Mouse (Mus musculus) thymus, postnatal 36 days (tissue): ENCODE results near the gene Gatad2a.

ENCODE experiments used
- DNase-seq, 2 experiments: peaks; one replicate each; pipeline ENCODE4 v3.0.0; 2022; ENCODE audit warnings: mixed read lengths in 2 of 2

The Gatad2a gene

GRCm38 (mm10) chr8:69870003-69870765, 126.0 kb downstream of the Gatad2a start:
- DNase-seq, result no peak

GRCm38 (mm10) chr8:69867696-69868326, 128.4 kb downstream of the Gatad2a start:
- DNase-seq, result no peak

- no peak for DNase-seq
These were observed 132.0 kb downstream of the Gatad2a start for GRCm38 (mm10) chr8:69864180-69864579.

- no peak for DNase-seq
These were observed 132.7 kb downstream of the Gatad2a start for GRCm38 (mm10) chr8:69863387-69864020.

GRCm38 (mm10) chr8:69861251-69861650, 134.9 kb downstream of the Gatad2a start:
- no peak for DNase-seq

GRCm38 (mm10) chr8:69860807-69861206, 135.4 kb downstream of the Gatad2a start:
- no peak for DNase-seq
